Mouse (Mus musculus): ENCODE data around the gene Tnnt1. TPM values are rescaled to one million over a fixed set of nuclear protein-coding genes. Genes with fewer than 3 reads are reported as not detected.

Tnnt1 gene
- polyA plus RNA-seq, 1 experiment from 2014 or later = 2.5 TPM

DNA sequence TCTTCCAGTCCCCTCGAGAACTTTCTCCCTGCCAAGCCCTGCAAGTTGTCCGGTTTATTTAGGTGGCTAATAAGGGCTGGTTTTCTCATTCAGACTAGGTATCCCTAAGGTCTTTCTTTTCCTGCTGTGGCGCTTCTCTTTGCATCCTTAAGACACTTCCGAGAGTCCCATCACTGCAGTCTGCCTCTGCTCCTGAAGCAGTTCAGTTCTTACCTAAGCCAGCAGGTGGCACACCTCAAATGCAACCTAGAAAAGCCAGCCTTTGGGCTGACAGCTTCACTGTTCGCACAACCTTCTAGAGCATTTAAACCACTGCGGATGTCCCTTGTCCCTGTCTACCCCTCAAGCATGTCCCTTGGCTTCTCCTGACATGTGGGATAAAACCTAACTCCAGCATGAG, 36.5 kb downstream of the Tnnt1 start:
- Histone ChIP-seq H3K9me3 (no peaks in the 10 kb centered on the region), H3K4me3 (no peak overlapping the region), H3K27ac (replicated peaks) (no peak overlapping the region), H3K27me3 (peaks cover 6% of the 10 kb centered on the region; the same call in 1 of the 2 replicates), H3K4me1 (peaks cover 17% of the 10 kb centered on the region), H3K9ac (replicated peaks) (no peak overlapping the region), H3K36me3 (peaks cover 40% of the 10 kb centered on the region), H3K4me2 (replicated peaks) (no peak overlapping the region)
- WGBS = 25% methylated on average over 6 of the region's 6 CpGs
- no peak for ATAC-seq (replicated peaks)

DNA sequence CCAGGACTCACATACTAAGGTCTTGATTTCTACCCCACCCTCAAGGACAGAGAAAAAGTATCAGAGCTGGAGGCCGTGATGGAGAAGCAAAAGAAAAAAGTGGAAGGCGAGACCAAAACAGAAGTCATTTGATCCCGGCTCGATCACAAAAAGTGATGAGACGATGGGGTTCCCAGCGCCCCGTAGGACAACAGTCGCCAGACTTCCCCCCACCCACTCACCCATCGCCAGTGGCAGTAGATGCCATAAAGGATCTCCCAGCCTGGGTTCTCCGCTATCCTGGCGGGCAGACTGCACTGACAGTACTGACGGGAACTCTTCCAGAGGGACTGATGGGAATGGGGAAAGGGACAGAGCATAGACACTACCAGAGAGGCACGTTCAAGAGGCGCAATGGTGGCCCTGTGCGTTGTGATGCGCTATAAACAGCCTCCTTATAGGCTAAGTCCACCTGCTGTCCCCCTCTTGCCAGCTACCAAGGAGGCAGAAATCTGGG, 37.3 kb downstream of the Tnnt1 start:
- Histone ChIP-seq H3K27me3 (peaks cover 12% of the 10 kb centered on the region), H3K4me1 (peaks cover 17% of the 10 kb centered on the region), H3K4me2 (replicated peaks) (peak overlapping the region; percentile 92), H3K9me3 (no peaks in the 10 kb centered on the region), H3K9ac (replicated peaks) (peak overlapping the region; percentile 52), H3K36me3 (peaks cover 32% of the 10 kb centered on the region), H3K27ac (replicated peaks) (peak overlapping the region; percentile 62; the same call in 1 of the 2 replicates), H3K4me3 (peak overlapping the region; percentile 52)
- 0 out of 2 replicates have a peak, but pooled peaks have one; percentile 11 for ATAC-seq (replicated peaks)
- 2% methylated on average over 16 of the region's 16 CpGs for WGBS

DNA sequence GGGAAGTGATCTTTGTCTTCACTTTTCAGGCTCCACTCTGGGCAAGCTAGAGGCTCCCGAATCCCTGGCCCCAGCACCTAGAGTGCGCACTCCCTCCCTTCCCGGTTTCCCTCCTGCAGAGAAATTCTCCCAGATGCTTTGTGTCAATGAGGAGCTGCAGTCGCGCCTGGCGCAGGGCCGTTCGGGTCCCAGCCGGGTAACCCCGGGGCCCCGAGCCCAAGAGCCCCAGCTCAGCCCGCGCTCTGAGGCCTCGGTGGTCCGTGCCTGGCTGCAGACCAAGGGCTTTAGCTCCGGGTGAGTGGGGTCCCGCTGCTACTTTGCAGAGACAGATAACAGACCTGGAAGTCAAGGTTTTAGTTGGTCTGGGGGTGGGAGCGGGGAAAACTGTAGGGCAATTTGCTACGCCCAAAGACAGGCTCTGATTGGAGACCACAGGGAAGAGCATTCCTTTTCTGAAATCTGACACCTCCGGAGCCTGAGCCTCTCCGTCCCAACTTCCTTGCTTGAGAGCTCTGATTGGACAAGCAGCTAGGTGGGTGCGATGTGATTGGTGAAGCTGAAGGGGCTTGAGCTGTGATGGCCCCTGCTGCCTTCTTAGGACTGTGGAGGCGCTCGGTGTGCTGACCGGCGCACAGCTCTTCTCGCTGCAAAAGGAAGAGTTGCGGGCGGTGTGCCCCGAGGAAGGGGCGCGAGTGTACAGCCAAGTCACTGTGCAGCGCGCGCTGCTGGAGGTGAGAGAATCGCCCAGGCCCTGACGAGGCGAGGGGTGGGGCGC, 38.0 kb downstream of the Tnnt1 start:
- Histone ChIP-seq H3K36me3 (peaks cover 25% of the 10 kb centered on the region), H3K9ac (replicated peaks) (peak overlapping the region; percentile 52), H3K27ac (replicated peaks) (peak overlapping the region; percentile 62), H3K27me3 (peaks cover 19% of the 10 kb centered on the region), H3K9me3 (no peaks in the 10 kb centered on the region), H3K4me1 (peaks cover 17% of the 10 kb centered on the region), H3K4me3 (peak overlapping the region; percentile 52), H3K4me2 (replicated peaks) (peak overlapping the region; percentile 92)
- ATAC-seq (replicated peaks) = peak; percentile 95
- WGBS = under 1% methylated on average over 39 of the region's 39 CpGs

DNA sequence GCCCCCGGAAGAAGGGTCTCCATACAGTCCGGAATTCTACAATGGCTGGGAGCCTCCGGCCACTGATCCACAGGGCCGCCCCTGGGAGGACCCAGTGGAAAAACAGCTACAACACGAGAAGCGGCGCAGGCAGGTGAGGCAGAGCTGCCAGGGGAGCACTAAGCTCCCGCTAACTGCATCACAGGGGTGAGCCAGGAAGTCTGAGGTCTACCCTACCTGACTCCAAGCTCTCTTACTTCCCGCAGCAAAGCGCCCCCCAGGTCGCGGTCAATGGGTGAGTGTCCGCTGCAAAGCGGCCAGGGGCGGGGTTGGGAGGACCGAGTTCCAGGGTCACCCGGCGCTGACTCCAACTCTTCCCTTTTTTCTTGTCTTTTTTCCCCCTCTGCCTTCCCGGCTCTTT, 42.2 kb downstream of the Tnnt1 start:
- Histone ChIP-seq H3K36me3 (no peaks in the 10 kb centered on the region), H3K27ac (replicated peaks) (no peak overlapping the region), H3K4me3 (no peak overlapping the region), H3K27me3 (peaks cover 38% of the 10 kb centered on the region), H3K9me3 (no peaks in the 10 kb centered on the region), H3K9ac (replicated peaks) (no peak overlapping the region), H3K4me1 (peaks cover 34% of the 10 kb centered on the region), H3K4me2 (replicated peaks) (no peak overlapping the region)
- ATAC-seq (replicated peaks) = no peak
- 10% methylated on average over 19 of the region's 19 CpGs for WGBS

DNA sequence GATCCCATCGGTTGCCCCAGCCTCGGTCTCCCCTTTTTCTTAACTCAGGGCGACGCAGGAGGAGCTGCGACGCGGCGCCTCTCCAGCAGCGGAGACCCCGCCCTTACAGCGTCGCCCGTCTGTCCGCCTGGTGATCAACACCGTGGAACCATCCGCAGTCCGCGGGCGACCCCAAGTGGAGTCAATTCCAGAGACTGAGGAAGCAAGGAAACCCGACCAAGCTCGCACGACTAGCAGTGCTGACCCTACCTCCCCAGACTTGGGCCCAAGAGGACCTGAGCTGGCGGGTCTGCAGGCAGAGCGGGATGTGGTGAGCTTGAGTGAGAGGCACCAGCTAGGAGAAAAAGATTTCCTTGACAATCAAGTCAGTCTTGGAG, 45.0 kb downstream of the Tnnt1 start:
- H3K27me3 ChIP-seq = peaks cover 38% of the 10 kb centered on the region

DNA sequence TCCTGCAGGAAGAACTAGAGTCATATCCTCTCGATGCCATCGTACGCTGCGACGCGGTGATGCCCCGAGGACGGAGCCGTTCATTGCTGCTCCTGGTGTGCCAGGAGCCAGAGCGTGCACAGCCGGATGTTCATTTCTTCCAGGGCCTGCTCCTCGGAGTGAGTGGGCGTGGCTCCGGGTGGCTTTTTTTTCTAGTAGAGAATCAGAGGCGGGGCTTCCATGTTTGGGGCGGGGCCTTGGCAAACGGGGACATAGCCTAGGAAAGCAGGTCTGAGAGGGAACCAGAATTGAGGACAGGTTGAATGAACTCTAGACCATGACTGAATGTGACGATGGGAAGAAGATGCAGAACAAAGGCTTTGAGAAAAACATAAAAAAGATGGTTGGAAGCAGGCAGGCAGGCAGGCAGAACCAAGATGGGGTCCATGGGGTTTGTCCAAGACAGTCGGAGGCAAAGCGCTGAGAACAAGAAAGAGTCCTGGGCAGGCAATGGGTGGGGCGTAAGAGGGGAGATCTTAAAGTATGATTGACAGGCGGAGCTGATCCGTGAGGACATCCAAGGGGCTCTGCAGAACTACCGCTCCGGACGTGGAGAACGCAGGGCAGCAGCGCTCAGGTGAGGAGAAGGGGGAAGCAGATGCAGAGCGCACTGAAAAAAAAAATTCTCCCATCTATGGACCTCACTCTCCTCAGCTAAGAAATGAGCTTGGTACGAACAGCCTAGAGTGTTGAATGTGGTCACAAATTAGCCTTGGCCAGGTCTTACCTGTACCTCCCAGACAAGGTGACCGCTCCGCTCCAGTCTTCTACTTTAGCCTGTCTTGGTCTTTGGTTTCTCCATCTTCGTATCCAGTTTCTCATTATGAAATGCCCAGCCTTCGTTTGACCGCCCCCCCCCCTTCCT, 45.7 kb downstream of the Tnnt1 start:
- H3K9ac ChIP-seq (replicated peaks) = peak overlapping the region; percentile 44
- peak overlapping the region; percentile 38 for H3K4me3 ChIP-seq
- peaks cover 19% of the 10 kb centered on the region for H3K4me1 ChIP-seq
- no peaks in the 10 kb centered on the region for H3K36me3 ChIP-seq
- peaks cover 38% of the 10 kb centered on the region for H3K27me3 ChIP-seq
- ATAC-seq (replicated peaks) = peak; percentile 48
- no peak overlapping the region for H3K27ac ChIP-seq (replicated peaks)
- H3K9me3 ChIP-seq = no peaks in the 10 kb centered on the region
- WGBS = 1% methylated on average over 35 of the region's 35 CpGs
- H3K4me2 ChIP-seq (replicated peaks) = peak overlapping the region; percentile 56

More for the DNA sequence above, 45.0 kb downstream of the Tnnt1 start:
- H3K9ac ChIP-seq (replicated peaks) = peak overlapping the region; percentile 44; the same call in 1 of the 2 replicates
- H3K4me2 ChIP-seq (replicated peaks) = peak overlapping the region; percentile 56
- 1% methylated on average over 24 of the region's 24 CpGs for whole genome bisulfite sequencing
- no peak overlapping the region for H3K27ac ChIP-seq (replicated peaks)
- H3K36me3 ChIP-seq = no peaks in the 10 kb centered on the region
- peak overlapping the region; percentile 38 for H3K4me3 ChIP-seq
- H3K4me1 ChIP-seq = peaks cover 19% of the 10 kb centered on the region
- no peaks in the 10 kb centered on the region for H3K9me3 ChIP-seq
- ATAC-seq (replicated peaks) = peak; percentile 90

DNA sequence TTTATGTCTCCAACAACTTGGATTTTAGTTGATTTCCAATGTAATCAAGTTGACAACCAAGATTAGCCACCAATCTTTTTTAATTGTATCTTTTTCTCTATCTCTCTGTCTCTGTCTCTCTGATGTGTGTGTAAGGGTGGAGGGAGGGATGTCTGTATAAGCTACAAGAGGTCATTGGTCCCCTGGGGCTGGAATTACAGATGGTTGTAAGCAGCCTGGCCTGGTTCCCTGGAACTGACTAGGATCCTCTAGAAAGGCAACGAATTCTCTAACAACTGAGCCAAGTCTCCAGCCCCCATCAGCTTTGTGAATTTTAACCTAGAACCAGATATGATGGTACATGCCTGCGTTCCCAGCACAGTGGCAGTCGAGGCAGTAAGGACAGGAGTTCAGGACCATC, 48.4 kb downstream of the Tnnt1 start:
- 71% methylated on average over 3 of the region's 3 CpGs for WGBS
- ATAC-seq (replicated peaks) = no peak
- Histone ChIP-seq H3K9me3 (no peaks in the 10 kb centered on the region), H3K27me3 (peaks cover 15% of the 10 kb centered on the region), H3K36me3 (no peaks in the 10 kb centered on the region), H3K9ac (replicated peaks) (no peak overlapping the region), H3K4me3 (no peak overlapping the region), H3K4me1 (peaks cover 19% of the 10 kb centered on the region), H3K4me2 (replicated peaks) (no peak overlapping the region), H3K27ac (replicated peaks) (no peak overlapping the region)

DNA sequence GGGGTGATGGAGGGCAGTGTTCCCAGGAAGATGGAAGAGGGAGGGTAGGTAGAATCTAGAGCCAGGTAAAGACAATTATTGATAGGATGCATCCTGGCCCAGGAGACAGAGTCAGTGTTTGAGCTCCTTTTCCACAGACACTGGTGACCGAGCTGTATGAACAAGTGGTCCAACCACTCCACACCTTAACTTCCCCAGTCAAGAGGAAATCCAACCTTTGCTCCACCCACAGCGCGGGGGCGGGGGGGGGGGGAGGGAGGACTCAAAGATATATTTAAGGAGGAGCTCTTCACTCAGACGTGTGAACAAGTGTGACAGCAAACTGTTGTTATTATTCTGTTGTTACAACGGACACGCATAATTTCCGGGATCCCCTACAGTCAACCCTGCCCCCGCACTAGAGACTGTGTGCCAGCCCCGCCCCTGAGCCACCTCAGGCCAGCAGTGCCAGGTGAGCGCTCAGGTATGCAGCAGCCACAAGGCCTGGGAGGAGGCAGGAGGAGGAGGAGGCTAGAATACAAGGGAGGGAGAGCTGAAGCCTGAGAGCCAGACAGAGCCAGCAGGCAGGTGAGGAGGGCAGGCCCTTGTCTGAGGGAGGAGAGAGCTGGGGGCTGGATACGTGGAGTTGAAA, 51.9 kb downstream of the Tnnt1 start:
- no peak for ATAC-seq (replicated peaks)
- 22% methylated on average over 10 of the region's 12 CpGs for WGBS
- Histone ChIP-seq H3K4me3 (no peak overlapping the region), H3K27me3 (no peaks in the 10 kb centered on the region), H3K36me3 (no peaks in the 10 kb centered on the region), H3K9me3 (no peaks in the 10 kb centered on the region), H3K27ac (replicated peaks) (no peak overlapping the region), H3K4me1 (no peaks in the 10 kb centered on the region), H3K4me2 (replicated peaks) (no peak overlapping the region), H3K9ac (replicated peaks) (no peak overlapping the region)

DNA sequence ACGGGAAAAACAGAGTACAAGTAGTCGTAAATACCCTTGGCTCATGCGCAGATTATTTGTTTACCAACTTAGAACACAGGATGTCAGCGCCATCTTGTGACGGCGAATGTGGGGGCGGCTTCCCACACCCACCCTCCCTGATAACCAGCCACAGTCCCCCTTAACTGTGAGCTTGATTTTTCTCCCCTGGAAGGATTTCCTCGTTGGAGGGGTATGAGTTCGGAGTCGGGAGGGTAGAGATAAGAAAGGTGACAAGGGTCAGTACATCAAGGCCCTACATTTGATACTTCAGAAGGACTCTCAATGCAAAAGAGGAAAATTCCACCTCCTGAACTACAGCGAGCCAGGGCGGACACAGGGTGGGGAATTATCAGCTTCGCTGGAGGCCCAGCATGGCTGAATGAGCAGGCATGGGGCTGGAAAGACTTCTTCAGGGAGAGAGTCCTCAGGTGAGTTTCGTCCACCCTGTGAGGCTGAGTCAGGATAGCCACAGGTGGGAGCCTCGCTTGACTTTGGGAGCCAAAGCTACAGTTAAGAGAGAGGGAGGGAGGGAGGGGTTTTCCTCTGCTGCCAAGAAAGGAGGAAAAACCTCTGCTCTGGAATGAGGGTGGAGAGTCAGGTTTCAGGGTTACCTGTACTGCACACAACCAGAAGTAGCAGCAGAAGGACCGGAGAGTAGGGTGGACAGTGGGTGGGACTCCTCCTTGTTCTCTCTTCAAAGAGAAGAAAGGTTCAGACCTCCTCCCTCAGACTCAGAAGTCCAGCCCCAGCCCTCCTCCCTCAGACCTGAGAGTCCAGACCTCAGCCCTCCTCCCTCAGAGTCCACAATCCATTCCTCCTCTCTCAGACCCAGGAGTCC, 55.4 kb downstream of the Tnnt1 start, which contains the start of gene Eps8l1:
TSS of gene Eps8l1 (plus strand) at position 99 of the 859 bp plus-strand sequence.
- H3K9me3 ChIP-seq = no peaks in the 10 kb centered on the region
- H3K4me2 ChIP-seq (replicated peaks) = peak within 1 kb of the TSS; percentile 29
- no peaks in the 10 kb centered on the region for H3K4me1 ChIP-seq
- 65% methylated on average over 14 of the region's 16 CpGs for WGBS
- H3K27me3 ChIP-seq = no peaks in the 10 kb centered on the region
- 0 out of 2 replicates have a peak within 1 kb of the TSS, but pooled peaks have one; percentile 19 for H3K9ac ChIP-seq (replicated peaks)
- peak within 1 kb of the TSS; percentile 28 for H3K4me3 ChIP-seq
- H3K36me3 ChIP-seq = no peaks in the 10 kb centered on the region
- ATAC-seq (replicated peaks) = peak; percentile 51; the same call in 1 of the 2 replicates
- no peak within 1 kb of the TSS for H3K27ac ChIP-seq (replicated peaks)

Data from forebrain, embryonic 15.5 days (tissue).